Mouse (Mus musculus): ENCODE results near the gene Efemp1. TPM values are rescaled to one million over a fixed set of nuclear protein-coding genes. Genes with fewer than 3 reads are reported as not detected.

Gene Efemp1
- polyA plus RNA-seq, 1 experiment from 2014 or later, result 16.6 TPM

DNA sequence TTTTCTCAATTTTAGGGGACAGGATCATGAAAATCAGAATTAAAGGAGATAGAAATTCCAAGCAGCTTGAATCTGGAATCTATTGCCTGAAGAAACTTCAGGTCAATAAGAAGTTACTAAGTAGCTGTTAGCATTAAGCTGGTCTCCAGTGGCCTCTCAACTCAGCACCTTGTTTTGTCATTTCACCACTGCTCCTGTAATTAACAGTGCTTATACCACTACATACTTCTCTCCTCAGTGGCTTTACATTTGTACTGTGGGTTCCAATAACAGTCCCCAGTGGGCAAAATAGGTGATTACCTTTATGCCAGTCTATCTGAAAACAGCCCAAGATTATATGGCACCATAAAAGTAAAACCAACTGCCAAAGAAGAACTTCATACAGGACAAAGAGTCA lies 102.3 kb downstream of the Efemp1 start:
- Histone ChIP-seq H3K27me3 (ENCODE audit: control insufficient read depth, insufficient read depth, low read length) (no peaks in the 10 kb centered on the region), H3K27ac (ENCODE audit: low read depth, low read length) (no peak overlapping the region), H3K36me3 (ENCODE audit: control insufficient read depth, insufficient read depth, low read length) (no peaks in the 10 kb centered on the region), H3K4me1 (ENCODE audit: control insufficient read depth, insufficient read depth, low read length) (no peaks in the 10 kb centered on the region), H3K4me2 (ENCODE audit: low read depth) (no peak overlapping the region), H3K9me3 (ENCODE audit: control insufficient read depth, low read length) (no peaks in the 10 kb centered on the region), H3K9ac (ENCODE audit: low read length) (no peak overlapping the region), H3K4me3 (ENCODE audit: low read depth, low read length) (no peak overlapping the region)
- ATAC-seq (ENCODE audit: insufficient read depth, low FRiP score, low TSS enrichment), result no peak
- DNase-seq (ENCODE audit: low spot score), result no peak

DNA sequence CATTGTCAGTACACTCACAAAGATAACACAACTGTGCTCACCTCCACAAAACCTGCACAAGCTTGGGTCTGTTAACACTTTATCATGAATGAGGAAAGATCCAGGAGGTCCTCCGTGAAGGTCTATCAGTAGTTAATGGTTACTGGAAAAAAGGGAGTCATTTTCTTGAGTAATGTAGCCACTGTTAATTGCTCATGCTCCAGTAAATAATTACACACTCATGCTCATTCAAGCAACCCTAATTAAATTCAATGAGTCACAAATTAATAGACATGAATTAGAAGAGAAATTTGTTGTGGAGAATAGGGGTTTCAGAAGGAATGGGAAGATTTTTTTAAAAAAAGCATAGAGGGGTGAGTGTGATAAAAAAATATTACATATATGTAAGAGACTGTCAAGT lies 108.4 kb downstream of the Efemp1 start:
- ATAC-seq (ENCODE audit: insufficient read depth, low FRiP score, low TSS enrichment) (no peak), DNase-seq (ENCODE audit: low spot score) (no peak)
- no peak overlapping the region for H3K4me2 ChIP-seq (ENCODE audit: low read depth)
- H3K9ac ChIP-seq (ENCODE audit: low read length), result no peak overlapping the region
- H3K4me3 ChIP-seq (ENCODE audit: low read depth, low read length), result no peak overlapping the region
- WGBS, result 91% methylated on average over 1 of the region's 1 CpGs
- no peaks in the 10 kb centered on the region for H3K9me3 ChIP-seq (ENCODE audit: control insufficient read depth, low read length)
- no peaks in the 10 kb centered on the region for H3K27me3 ChIP-seq (ENCODE audit: control insufficient read depth, insufficient read depth, low read length)
- H3K27ac ChIP-seq (ENCODE audit: low read depth, low read length), result no peak overlapping the region
- no peaks in the 10 kb centered on the region for H3K36me3 ChIP-seq (ENCODE audit: control insufficient read depth, insufficient read depth, low read length)
- H3K4me1 ChIP-seq (ENCODE audit: control insufficient read depth, insufficient read depth, low read length), result no peaks in the 10 kb centered on the region
